Mouse (Mus musculus): ENCODE data around the gene Edc4. TPM values are rescaled to one million over a fixed set of nuclear protein-coding genes. Genes with fewer than 3 reads are reported as not detected.

Edc4 gene
- polyA plus RNA-seq, 1 experiment from 2014 or later = 46.6 TPM

DNA sequence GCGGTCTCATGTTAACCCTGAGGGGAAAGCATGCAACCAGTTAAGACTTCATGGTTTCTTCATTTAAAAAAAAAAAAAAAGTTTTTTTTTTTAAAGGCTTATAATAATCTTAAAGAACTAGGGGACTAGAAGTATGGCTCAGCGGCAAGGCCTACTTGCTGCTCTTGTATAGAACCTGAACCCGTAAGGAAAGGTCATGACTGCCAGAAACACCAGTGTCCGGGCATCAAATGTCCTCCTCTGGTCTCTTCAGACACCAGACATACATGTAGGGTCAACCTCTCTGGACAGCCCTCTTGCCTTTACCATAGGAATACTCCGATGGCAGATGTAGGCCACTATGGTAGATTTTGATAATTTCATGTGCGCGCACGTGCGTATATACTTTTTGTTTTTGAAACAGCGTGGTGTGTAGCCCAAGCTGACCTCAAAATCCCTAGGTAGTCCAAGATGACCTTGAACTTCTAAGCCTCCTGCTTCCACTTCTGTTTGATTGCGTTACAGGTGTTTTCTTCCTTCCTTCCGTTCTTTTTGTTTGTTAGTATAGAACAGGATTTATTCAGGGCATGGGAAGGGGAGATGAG lies 28.4 kb upstream of the Edc4 start:
- Histone ChIP-seq H3K4me2 (replicated peaks) (peak overlapping the region; percentile 83; the same call in 1 of the 2 replicates), H3K9ac (no peak overlapping the region), H3K36me3 (replicated peaks; ENCODE audit: control insufficient read depth, insufficient read depth) (peaks cover 22% of the 10 kb centered on the region), H3K27ac (no peak overlapping the region), H3K4me1 (replicated peaks; ENCODE audit: control insufficient read depth, insufficient read depth, low read length) (peaks cover 26% of the 10 kb centered on the region), H3K4me3 (replicated peaks; ENCODE audit: low read length) (peak overlapping the region; percentile 77), H3K9me3 (ENCODE audit: control insufficient read depth, low read length) (no peaks in the 10 kb centered on the region), H3K27me3 (ENCODE audit: control insufficient read depth, insufficient read depth, low read length) (no peaks in the 10 kb centered on the region)
- WGBS = 83% methylated on average over 12 of the region's 12 CpGs
- ATAC-seq (ENCODE audit: low FRiP score) (no peak), DNase-seq (ENCODE audit: low spot score) (no peak)

DNA sequence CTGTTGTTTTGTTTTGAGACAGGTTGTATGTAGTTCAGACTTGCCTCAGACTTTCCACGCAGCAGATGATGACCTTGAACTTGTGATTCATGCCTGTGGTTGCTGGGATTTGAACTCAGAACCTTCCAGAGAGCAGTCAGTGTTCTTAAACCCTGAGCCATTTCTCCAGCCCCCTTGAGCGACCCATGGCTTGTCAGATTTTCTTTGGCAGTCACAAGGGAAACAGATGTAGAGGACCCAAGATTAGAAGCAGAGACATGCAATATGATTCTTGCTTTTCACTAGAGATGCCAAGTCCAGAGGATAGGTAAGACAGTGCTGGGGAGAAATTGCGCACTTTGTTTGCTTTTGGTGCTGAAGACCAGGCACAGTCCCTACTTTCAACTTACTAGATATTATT lies 27.5 kb upstream of the Edc4 start, which contains the start of gene Cenpt:
Gene Cenpt, minus strand, starts transcription at position 101 of the 400 bp plus-strand sequence.
- Histone ChIP-seq H3K4me1 (replicated peaks; ENCODE audit: control insufficient read depth, insufficient read depth, low read length) (peaks cover 36% of the 10 kb centered on the region), H3K4me2 (replicated peaks) (no peak within 1 kb of the TSS), H3K4me3 (replicated peaks; ENCODE audit: low read length) (0 out of 2 replicates have a peak within 1 kb of the TSS, but pooled peaks have one; percentile 77), H3K9me3 (ENCODE audit: control insufficient read depth, low read length) (no peaks in the 10 kb centered on the region), H3K27me3 (ENCODE audit: control insufficient read depth, insufficient read depth, low read length) (no peaks in the 10 kb centered on the region), H3K9ac (no peak within 1 kb of the TSS), H3K27ac (no peak within 1 kb of the TSS), H3K36me3 (replicated peaks; ENCODE audit: control insufficient read depth, insufficient read depth) (peaks cover 17% of the 10 kb centered on the region)
- ATAC-seq (ENCODE audit: low FRiP score) (no peak), DNase-seq (ENCODE audit: low spot score) (no peak)
- WGBS = 94% methylated on average over 3 of the region's 3 CpGs

- H3K9ac ChIP-seq = peak overlapping the region; percentile 77; the same call in 1 of the 2 replicates
- H3K9me3 ChIP-seq (ENCODE audit: control insufficient read depth, low read length) = no peaks in the 10 kb centered on the region
- H3K27me3 ChIP-seq (ENCODE audit: control insufficient read depth, insufficient read depth, low read length) = no peaks in the 10 kb centered on the region
- H3K36me3 ChIP-seq (replicated peaks; ENCODE audit: control insufficient read depth, insufficient read depth) = 0 out of 2 replicates have a peak, but pooled peaks cover 14% of the 10 kb centered on the region
- no peak for DNase-seq (ENCODE audit: low spot score)
- H3K4me3 ChIP-seq (replicated peaks; ENCODE audit: low read length) = peak overlapping the region; percentile 71
- H3K27ac ChIP-seq = no peak overlapping the region
- peak overlapping the region; percentile 96 for H3K4me2 ChIP-seq (replicated peaks)
- no peak for ATAC-seq (ENCODE audit: low FRiP score)
- peaks cover 36% of the 10 kb centered on the region for H3K4me1 ChIP-seq (replicated peaks; ENCODE audit: control insufficient read depth, insufficient read depth, low read length)
- 30% methylated on average over 8 of the region's 8 CpGs for WGBS
These were observed 26.4 kb upstream of the Edc4 start for GRCm38 (mm10) chr8:105854303-105854702.

GRCm38 (mm10) chr8:105854715-105855216 lies 25.9 kb upstream of the Edc4 start, which contains the start of gene Thap11:
TSS of gene Thap11 (plus strand) at chr8:105855132.
- Histone ChIP-seq H3K4me3 (replicated peaks; ENCODE audit: low read length) (peak within 1 kb of the TSS; percentile 71), H3K4me2 (replicated peaks) (peak within 1 kb of the TSS; percentile 96), H3K9me3 (ENCODE audit: control insufficient read depth, low read length) (no peaks in the 10 kb centered on the region), H3K4me1 (replicated peaks; ENCODE audit: control insufficient read depth, insufficient read depth, low read length) (peaks cover 36% of the 10 kb centered on the region), H3K36me3 (replicated peaks; ENCODE audit: control insufficient read depth, insufficient read depth) (0 out of 2 replicates have a peak, but pooled peaks cover 12% of the 10 kb centered on the region), H3K27ac (peak within 1 kb of the TSS; percentile 82), H3K9ac (peak within 1 kb of the TSS; percentile 77), H3K27me3 (ENCODE audit: control insufficient read depth, insufficient read depth, low read length) (no peaks in the 10 kb centered on the region)
- peak; percentile 91 for DNase-seq (ENCODE audit: low spot score)
- WGBS = under 1% methylated on average over 43 of the region's 43 CpGs
- peak; percentile 92 for ATAC-seq (ENCODE audit: low FRiP score)

- Histone ChIP-seq H3K27ac (peak overlapping the region; percentile 82), H3K4me1 (replicated peaks; ENCODE audit: control insufficient read depth, insufficient read depth, low read length) (peaks cover 33% of the 10 kb centered on the region), H3K9me3 (ENCODE audit: control insufficient read depth, low read length) (no peaks in the 10 kb centered on the region), H3K27me3 (ENCODE audit: control insufficient read depth, insufficient read depth, low read length) (no peaks in the 10 kb centered on the region), H3K36me3 (replicated peaks; ENCODE audit: control insufficient read depth, insufficient read depth) (0 out of 2 replicates have a peak, but pooled peaks cover 12% of the 10 kb centered on the region), H3K4me3 (replicated peaks; ENCODE audit: low read length) (peak overlapping the region; percentile 71), H3K4me2 (replicated peaks) (peak overlapping the region; percentile 96), H3K9ac (peak overlapping the region; percentile 77)
- WGBS = under 1% methylated on average over 71 of the region's 71 CpGs
- ATAC-seq (ENCODE audit: low FRiP score) (peak; percentile 38), DNase-seq (ENCODE audit: low spot score) (peak; percentile 50)
These were observed 25.2 kb upstream of the Edc4 start for GRCm38 (mm10) chr8:105855248-105856167.

GRCm38 (mm10) chr8:105856168-105856835 lies 24.4 kb upstream of the Edc4 start:
- WGBS = 27% methylated on average over 15 of the region's 15 CpGs
- Histone ChIP-seq H3K36me3 (replicated peaks; ENCODE audit: control insufficient read depth, insufficient read depth) (0 out of 2 replicates have a peak, but pooled peaks cover 12% of the 10 kb centered on the region), H3K4me2 (replicated peaks) (peak overlapping the region; percentile 96), H3K4me1 (replicated peaks; ENCODE audit: control insufficient read depth, insufficient read depth, low read length) (peaks cover 30% of the 10 kb centered on the region), H3K27ac (peak overlapping the region; percentile 82), H3K4me3 (replicated peaks; ENCODE audit: low read length) (peak overlapping the region; percentile 71), H3K27me3 (ENCODE audit: control insufficient read depth, insufficient read depth, low read length) (no peaks in the 10 kb centered on the region), H3K9me3 (ENCODE audit: control insufficient read depth, low read length) (no peaks in the 10 kb centered on the region), H3K9ac (peak overlapping the region; percentile 77)
- DNase-seq (ENCODE audit: low spot score) = no peak
- ATAC-seq (ENCODE audit: low FRiP score) = no peak

- DNase-seq (ENCODE audit: low spot score) = no peak
- H3K36me3 ChIP-seq (replicated peaks; ENCODE audit: control insufficient read depth, insufficient read depth) = 0 out of 2 replicates have a peak, but pooled peaks cover 12% of the 10 kb centered on the region
- no peak for ATAC-seq (ENCODE audit: low FRiP score)
- no peak overlapping the region for H3K9ac ChIP-seq
- H3K9me3 ChIP-seq (ENCODE audit: control insufficient read depth, low read length) = no peaks in the 10 kb centered on the region
- 92% methylated on average over 5 of the region's 5 CpGs for WGBS
- no peak overlapping the region for H3K27ac ChIP-seq
- H3K27me3 ChIP-seq (ENCODE audit: control insufficient read depth, insufficient read depth, low read length) = no peaks in the 10 kb centered on the region
- no peak overlapping the region for H3K4me3 ChIP-seq (replicated peaks; ENCODE audit: low read length)
- H3K4me2 ChIP-seq (replicated peaks) = no peak overlapping the region
- peaks cover 43% of the 10 kb centered on the region for H3K4me1 ChIP-seq (replicated peaks; ENCODE audit: control insufficient read depth, insufficient read depth, low read length)
These were observed 22.2 kb upstream of the Edc4 start for GRCm38 (mm10) chr8:105858495-105858894.

- ATAC-seq (ENCODE audit: low FRiP score) = no peak
- Histone ChIP-seq H3K27me3 (ENCODE audit: control insufficient read depth, insufficient read depth, low read length) (no peaks in the 10 kb centered on the region), H3K36me3 (replicated peaks; ENCODE audit: control insufficient read depth, insufficient read depth) (peaks cover 12% of the 10 kb centered on the region; the same call in 1 of the 2 replicates), H3K4me3 (replicated peaks; ENCODE audit: low read length) (no peak overlapping the region), H3K4me1 (replicated peaks; ENCODE audit: control insufficient read depth, insufficient read depth, low read length) (peaks cover 42% of the 10 kb centered on the region), H3K9ac (no peak overlapping the region), H3K9me3 (ENCODE audit: control insufficient read depth, low read length) (no peaks in the 10 kb centered on the region), H3K4me2 (replicated peaks) (peak overlapping the region; percentile 89), H3K27ac (no peak overlapping the region; the same call in 1 of the 2 replicates)
- WGBS = 81% methylated on average over 5 of the region's 5 CpGs
- no peak for DNase-seq (ENCODE audit: low spot score)
These were observed 21.4 kb upstream of the Edc4 start for GRCm38 (mm10) chr8:105859314-105859713.
